Mouse (Mus musculus): ENCODE data around the gene Mrps22. TPM values are rescaled to one million over a fixed set of nuclear protein-coding genes. Genes with fewer than 3 reads are reported as not detected.

The Mrps22 gene
- polyA plus RNA-seq, 1 experiment from 2014 or later: 51.8 TPM

DNA sequence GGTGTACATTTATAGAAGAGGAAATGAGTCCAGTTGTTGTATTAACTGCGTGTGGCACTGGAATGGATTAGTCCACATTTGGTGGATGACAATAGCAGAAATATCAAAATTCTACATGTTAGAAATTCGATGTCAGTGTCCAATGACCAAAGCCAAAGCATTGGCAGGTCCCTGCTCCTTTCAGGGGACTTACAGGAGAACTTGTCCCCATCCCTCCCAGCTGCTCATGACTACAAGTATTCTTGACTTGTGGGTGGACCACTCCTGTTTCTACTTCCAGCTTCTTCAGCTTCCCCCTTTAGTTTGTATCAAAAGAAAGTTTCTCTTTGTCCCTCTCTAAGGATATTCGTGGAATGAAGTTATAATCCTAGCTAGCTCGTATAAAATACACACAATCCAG, 3.4 kb upstream of the Mrps22 start:
- no peaks in the 10 kb centered on the region for H3K27me3 ChIP-seq (ENCODE audit: control insufficient read depth, insufficient read depth, low read length)
- no peak overlapping the region for H3K9ac ChIP-seq (ENCODE audit: low read length)
- H3K36me3 ChIP-seq (ENCODE audit: control insufficient read depth, insufficient read depth, low read length): no peaks in the 10 kb centered on the region
- H3K4me1 ChIP-seq (ENCODE audit: control insufficient read depth in 2 of 2, insufficient read depth in 2 of 2, low read length in 2 of 2): peaks cover 0 to 12% of the 10 kb centered on the region in 2 experiments; a peak in 2 of 4 replicates
- no peak overlapping the region for H3K4me2 ChIP-seq (ENCODE audit: low read length)
- no peak overlapping the region for H3K4me3 ChIP-seq (ENCODE audit: control insufficient read depth in 1 of 2, insufficient read depth in 1 of 2, low read depth in 1 of 2, low read length in 2 of 2)
- H3K27ac ChIP-seq (replicated peaks in 1 of 2; ENCODE audit: control insufficient read depth in 1 of 2, insufficient read depth in 1 of 2, low read depth in 2 of 2, low read length in 2 of 2): no peak overlapping the region
- ATAC-seq (ENCODE audit: insufficient number of reproducible peaks, insufficient read depth, low FRiP score, low read depth): no peak
- 0 out of 2 replicates have a peak, but pooled peaks cover 4% of the 10 kb centered on the region for H3K9me3 ChIP-seq (ENCODE audit: control insufficient read depth, low read length)
- 62% methylated on average over 4 of the region's 4 CpGs for WGBS

DNA sequence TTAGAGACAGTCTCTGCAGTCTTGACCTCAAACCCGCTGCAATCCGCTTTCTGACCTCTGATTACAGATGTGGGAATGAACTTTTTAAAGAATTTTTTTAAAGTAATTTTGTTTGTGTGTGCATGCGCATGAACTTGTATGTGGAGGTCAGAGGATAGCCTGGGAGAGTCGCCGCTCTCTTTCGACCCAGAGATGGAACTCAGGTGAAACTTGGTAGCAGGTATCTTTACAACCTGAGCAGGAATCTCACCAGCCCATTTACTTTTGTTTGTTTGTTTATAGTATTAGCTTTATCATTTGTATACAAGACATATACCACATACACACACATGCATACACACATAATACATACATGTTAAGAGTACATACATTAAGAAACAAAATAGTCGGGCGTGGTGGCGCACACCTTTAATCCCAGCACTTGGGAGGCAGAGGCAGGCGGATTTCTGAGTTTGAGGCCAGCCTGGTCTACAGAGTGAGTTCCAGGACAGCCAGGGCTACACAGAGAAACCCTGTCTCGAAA, 438 bp upstream of the Mrps22 start:
- H3K9ac ChIP-seq (ENCODE audit: low read length): peak overlapping the region; percentile 85

DNA sequence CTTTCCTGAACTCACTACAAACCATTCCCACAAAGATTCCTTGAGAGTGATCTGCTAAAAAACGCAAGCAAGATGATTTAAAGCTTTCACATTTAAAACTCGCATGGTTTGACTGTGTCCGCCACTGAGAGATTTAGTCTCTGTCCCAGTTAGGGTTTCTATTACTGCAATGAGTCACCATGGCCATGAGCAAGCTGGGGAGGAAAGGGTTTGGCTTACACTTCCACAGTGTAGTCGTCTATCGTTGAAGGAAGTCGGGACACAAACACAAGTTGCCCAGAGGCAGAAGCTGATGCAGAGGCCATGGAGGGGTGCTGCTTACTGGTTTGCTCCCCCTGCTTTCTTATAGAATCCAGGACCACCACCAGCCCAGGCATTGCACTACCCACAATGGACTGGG, 1.4 kb downstream of the Mrps22 start:
- H3K4me3 ChIP-seq (ENCODE audit: control insufficient read depth in 1 of 2, insufficient read depth in 1 of 2, low read depth in 1 of 2, low read length in 2 of 2): no peak overlapping the region
- peak overlapping the region; percentile 70; the same call in 1 of the 2 replicates for H3K4me2 ChIP-seq (ENCODE audit: low read length)
- H3K27ac ChIP-seq (replicated peaks in 1 of 2; ENCODE audit: control insufficient read depth in 1 of 2, insufficient read depth in 1 of 2, low read depth in 2 of 2, low read length in 2 of 2): no peak overlapping the region
- 85% methylated on average over 6 of the region's 6 CpGs for WGBS
- peaks cover 34% of the 10 kb centered on the region for H3K36me3 ChIP-seq (ENCODE audit: control insufficient read depth, insufficient read depth, low read length)
- H3K27me3 ChIP-seq (ENCODE audit: control insufficient read depth, insufficient read depth, low read length): no peaks in the 10 kb centered on the region
- 0 out of 2 replicates have a peak, but pooled peaks cover 4% of the 10 kb centered on the region for H3K9me3 ChIP-seq (ENCODE audit: control insufficient read depth, low read length)
- no peak overlapping the region for H3K9ac ChIP-seq (ENCODE audit: low read length)
- no peak for ATAC-seq (ENCODE audit: insufficient number of reproducible peaks, insufficient read depth, low FRiP score, low read depth)
- H3K4me1 ChIP-seq (ENCODE audit: control insufficient read depth in 2 of 2, insufficient read depth in 2 of 2, low read length in 2 of 2): peaks cover 0 to 12% of the 10 kb centered on the region in 2 experiments; a peak in 2 of 4 replicates

More for the DNA sequence above, 438 bp upstream of the Mrps22 start:
- H3K9me3 ChIP-seq (ENCODE audit: control insufficient read depth, low read length): 0 out of 2 replicates have a peak, but pooled peaks cover 4% of the 10 kb centered on the region
- no peak; the same call in 1 of the 2 replicates for ATAC-seq (ENCODE audit: insufficient number of reproducible peaks, insufficient read depth, low FRiP score, low read depth)
- no peak overlapping the region for H3K27ac ChIP-seq (replicated peaks in 1 of 2; ENCODE audit: control insufficient read depth in 1 of 2, insufficient read depth in 1 of 2, low read depth in 2 of 2, low read length in 2 of 2)
- H3K4me3 ChIP-seq (ENCODE audit: control insufficient read depth in 1 of 2, insufficient read depth in 1 of 2, low read depth in 1 of 2, low read length in 2 of 2): peak overlapping the region; percentile 67 to 81
- no peaks in the 10 kb centered on the region for H3K27me3 ChIP-seq (ENCODE audit: control insufficient read depth, insufficient read depth, low read length)
- 53% methylated on average over 11 of the region's 11 CpGs for WGBS
- peaks cover 0 to 12% of the 10 kb centered on the region in 2 experiments; a peak in 2 of 4 replicates for H3K4me1 ChIP-seq (ENCODE audit: control insufficient read depth in 2 of 2, insufficient read depth in 2 of 2, low read length in 2 of 2)
- H3K36me3 ChIP-seq (ENCODE audit: control insufficient read depth, insufficient read depth, low read length): peaks cover 17% of the 10 kb centered on the region
- H3K4me2 ChIP-seq (ENCODE audit: low read length): peak overlapping the region; percentile 70

DNA sequence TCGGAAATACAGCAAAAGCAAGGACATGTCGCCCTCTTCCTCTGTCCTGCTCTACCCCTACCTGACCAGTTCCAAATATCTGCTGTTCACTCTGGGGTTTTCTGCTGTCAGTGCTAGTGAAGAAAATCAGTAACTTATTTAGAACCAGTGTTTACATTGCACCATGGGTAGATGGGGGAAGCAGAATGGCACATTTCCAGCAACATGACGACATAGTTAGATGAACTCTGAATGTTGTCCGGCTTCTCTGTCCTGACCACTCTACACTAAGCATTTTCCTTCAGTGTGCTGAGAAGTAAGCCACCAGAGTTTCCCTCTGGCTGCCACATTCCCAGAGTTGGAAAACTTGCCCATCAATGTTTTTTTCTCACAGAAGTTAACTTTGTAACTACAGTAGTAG, 17.6 kb downstream of the Mrps22 start:
- Histone ChIP-seq H3K9ac (ENCODE audit: low read length) (no peak overlapping the region), H3K4me3 (ENCODE audit: control insufficient read depth in 1 of 2, insufficient read depth in 1 of 2, low read depth in 1 of 2, low read length in 2 of 2) (no peak overlapping the region), H3K4me1 (ENCODE audit: control insufficient read depth in 2 of 2, insufficient read depth in 2 of 2, low read length in 2 of 2) (no peaks in the 10 kb centered on the region), H3K9me3 (ENCODE audit: control insufficient read depth, low read length) (no peaks in the 10 kb centered on the region), H3K27ac (replicated peaks in 1 of 2; ENCODE audit: control insufficient read depth in 1 of 2, insufficient read depth in 1 of 2, low read depth in 2 of 2, low read length in 2 of 2) (no peak overlapping the region), H3K36me3 (ENCODE audit: control insufficient read depth, insufficient read depth, low read length) (peaks cover 94% of the 10 kb centered on the region), H3K27me3 (ENCODE audit: control insufficient read depth, insufficient read depth, low read length) (no peaks in the 10 kb centered on the region), H3K4me2 (ENCODE audit: low read length) (no peak overlapping the region)
- ATAC-seq (ENCODE audit: insufficient number of reproducible peaks, insufficient read depth, low FRiP score, low read depth): no peak
- WGBS: 89% methylated on average over 4 of the region's 4 CpGs

DNA sequence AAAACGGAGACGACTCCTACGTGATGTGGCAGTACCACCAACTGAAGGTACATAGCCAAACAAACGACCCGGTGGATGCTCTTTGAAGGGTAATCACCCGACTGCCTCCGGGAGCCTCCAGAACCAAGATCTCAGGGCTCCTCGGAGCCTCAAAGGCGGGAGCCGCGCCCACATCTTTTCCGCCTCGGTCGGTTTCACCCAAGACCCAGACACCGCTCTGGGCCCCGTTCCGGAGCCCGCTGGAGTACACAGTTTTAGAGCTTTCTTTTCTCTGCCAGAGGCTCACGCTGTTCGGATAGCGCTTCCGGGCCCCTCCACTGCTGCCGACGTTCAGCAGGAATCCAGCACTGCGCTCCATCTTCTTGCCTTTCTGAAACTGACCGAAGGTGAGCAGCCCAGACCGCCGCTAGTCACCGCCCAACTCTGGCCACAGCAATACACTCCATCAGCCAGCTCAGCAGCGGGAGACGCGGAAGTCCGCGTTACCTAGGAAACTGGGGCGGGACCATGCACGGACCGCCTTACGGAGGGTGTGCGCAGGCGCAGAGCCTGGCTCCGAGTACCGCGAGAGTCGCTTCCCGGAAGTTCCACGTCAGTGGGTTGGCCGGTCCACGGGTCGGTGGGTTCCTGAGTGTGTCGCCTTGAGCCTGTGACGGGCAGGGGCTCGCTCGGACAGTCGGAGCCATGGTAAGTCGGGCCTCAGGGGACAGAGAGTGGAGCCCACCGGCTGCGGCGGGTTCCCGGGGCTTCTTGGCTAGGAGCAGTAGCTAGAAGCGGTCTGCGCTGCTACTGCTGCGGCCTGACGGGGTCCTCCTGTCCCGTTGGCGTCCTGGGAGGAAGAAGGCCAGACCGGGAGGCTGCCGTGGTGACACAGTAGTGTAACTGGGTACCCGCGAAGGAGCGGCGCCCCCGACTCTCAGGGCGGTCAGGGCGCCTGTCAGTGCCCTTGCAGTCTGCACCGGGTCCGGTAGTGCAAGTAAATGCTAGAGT, 38.0 kb downstream of the Mrps22 start, which contains the start of gene Copb2:
TSS of gene Copb2 (plus strand) at position 585 of the 990 bp plus-strand sequence.
- H3K4me1 ChIP-seq (ENCODE audit: control insufficient read depth in 2 of 2, insufficient read depth in 2 of 2, low read length in 2 of 2): peaks cover 0 to 25% of the 10 kb centered on the region in 2 experiments
- peak within 1 kb of the TSS; percentile 45 to 78 for H3K27ac ChIP-seq (replicated peaks in 1 of 2; ENCODE audit: control insufficient read depth in 1 of 2, insufficient read depth in 1 of 2, low read depth in 2 of 2, low read length in 2 of 2)
- ATAC-seq (ENCODE audit: insufficient number of reproducible peaks, insufficient read depth, low FRiP score, low read depth): peak; percentile 99
- WGBS: under 1% methylated on average over 76 of the region's 76 CpGs
- peak within 1 kb of the TSS; percentile 93 for H3K9ac ChIP-seq (ENCODE audit: low read length)
- peak within 1 kb of the TSS; percentile 87 to 89 for H3K4me3 ChIP-seq (ENCODE audit: control insufficient read depth in 1 of 2, insufficient read depth in 1 of 2, low read depth in 1 of 2, low read length in 2 of 2)
- no peaks in the 10 kb centered on the region for H3K27me3 ChIP-seq (ENCODE audit: control insufficient read depth, insufficient read depth, low read length)
- peak within 1 kb of the TSS; percentile 92 for H3K4me2 ChIP-seq (ENCODE audit: low read length)
- H3K36me3 ChIP-seq (ENCODE audit: control insufficient read depth, insufficient read depth, low read length): peaks cover 10% of the 10 kb centered on the region
- H3K9me3 ChIP-seq (ENCODE audit: control insufficient read depth, low read length): no peaks in the 10 kb centered on the region

DNA sequence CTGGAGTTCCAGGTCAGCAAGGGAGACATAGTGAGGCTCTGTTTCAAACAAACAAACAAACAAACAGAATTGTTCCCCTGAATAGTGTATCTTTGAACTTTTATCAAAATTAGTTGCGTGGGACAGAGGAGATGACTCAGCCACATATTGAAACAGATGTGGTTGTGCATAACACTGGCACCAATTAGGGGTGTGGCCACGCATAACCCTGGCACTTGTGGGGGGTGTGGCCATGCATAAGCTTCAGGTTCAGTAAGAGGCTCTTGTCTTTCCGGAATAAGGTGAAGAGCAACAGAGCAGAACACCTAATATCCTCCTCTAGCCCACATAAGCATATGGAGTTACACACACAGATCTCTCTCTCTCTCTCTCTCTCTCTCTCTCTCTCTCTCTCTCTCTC, 57.4 kb downstream of the Mrps22 start:
- 81% methylated on average over 3 of the region's 3 CpGs for WGBS
- Histone ChIP-seq H3K27me3 (ENCODE audit: control insufficient read depth, insufficient read depth, low read length) (no peaks in the 10 kb centered on the region), H3K9ac (ENCODE audit: low read length) (no peak overlapping the region), H3K36me3 (ENCODE audit: control insufficient read depth, insufficient read depth, low read length) (no peaks in the 10 kb centered on the region), H3K9me3 (ENCODE audit: control insufficient read depth, low read length) (no peaks in the 10 kb centered on the region), H3K4me2 (ENCODE audit: low read length) (no peak overlapping the region), H3K4me1 (ENCODE audit: control insufficient read depth in 2 of 2, insufficient read depth in 2 of 2, low read length in 2 of 2) (no peaks in the 10 kb centered on the region), H3K4me3 (ENCODE audit: control insufficient read depth in 1 of 2, insufficient read depth in 1 of 2, low read depth in 1 of 2, low read length in 2 of 2) (no peak overlapping the region), H3K27ac (replicated peaks in 1 of 2; ENCODE audit: control insufficient read depth in 1 of 2, insufficient read depth in 1 of 2, low read depth in 2 of 2, low read length in 2 of 2) (no peak overlapping the region)
- no peak for ATAC-seq (ENCODE audit: insufficient number of reproducible peaks, insufficient read depth, low FRiP score, low read depth)
